Mouse (Mus musculus) liver (tissue): ENCODE data around the gene Srr.

Experiments
- DNase-seq: peaks from one replicate; pipeline ENCODE4 v3.0.0-alpha.2; 2020; ENCODE audit warnings: mixed read lengths

The Srr gene

GRCm38 (mm10) chr11:74857756-74858155, 68.0 kb downstream of the Srr start:
- DNase-seq: no peak
